Mouse (Mus musculus) granulocyte monocyte progenitor cell, adult 5-6 weeks (primary cell): ENCODE data around the gene Slc17a5. TPM values are rescaled to one million over a fixed set of nuclear protein-coding genes. Genes with fewer than 3 reads are reported as not detected.
A peak's percentile ranks its signal among the peaks of the same experiment; 100 is the strongest.
"Not testable (repeated sequence)": the region's sequence is repeated elsewhere in the genome, so short reads cannot be mapped to it uniquely, and the experiment has no call there.

Source experiments
- ATAC-seq: replicated peaks from 2 replicates; pipeline ENCODE4 v1.8.0; 2016; ENCODE audit warnings: mild to moderate bottlenecking, moderate TSS enrichment, inconsistent platforms; ENCODE audit not compliant: poor library complexity, severe bottlenecking
- total RNA-seq, 2 experiments: library from RNA; stranded (forward) in 1 of 2; stranded (reverse) in 1 of 2; fragments of 200-712, 200-1000 nt in 1 of 2; fragments of >200 nt in 1 of 2; fragmentation: Nextera tagmentation in 1 of 2; gene quantifications; 2 replicates each; pipeline ENCODE4 v1.2.3; 2014 to 2017

Gene Slc17a5
- total RNA-seq, 2 experiments from 2014 or later, result 5.5 to 8.9 TPM

DNA sequence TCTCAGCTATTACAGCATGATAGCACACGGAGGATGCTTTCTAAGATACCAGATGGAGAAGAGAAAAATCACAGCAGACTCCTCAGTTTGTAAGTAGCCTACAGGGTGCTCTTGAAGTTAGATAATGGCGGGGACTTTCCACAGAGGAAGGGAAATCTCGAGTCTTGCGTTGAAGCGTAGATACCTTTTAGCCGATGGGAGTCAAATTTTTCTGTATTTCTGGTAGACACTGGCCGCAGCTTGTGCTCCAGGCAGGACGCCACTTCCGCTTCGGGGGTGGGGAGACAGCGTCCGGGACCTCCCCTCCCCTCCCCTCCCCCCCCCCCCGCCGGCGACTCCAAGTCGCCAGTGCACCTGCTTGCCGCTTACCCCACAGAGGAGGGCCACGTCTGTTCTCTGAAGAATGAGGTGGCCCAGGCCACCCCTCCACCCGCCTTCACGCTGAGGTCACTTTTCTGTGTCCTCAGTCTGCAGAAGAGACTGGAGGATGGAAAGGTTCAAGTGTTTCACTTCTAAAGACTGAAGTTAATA is 98.9 kb downstream of the Slc17a5 start, which contains the start of gene Eef1a1:
TSS of gene Eef1a1 (minus strand) at position 262 of the 531 bp plus-strand sequence.
- ATAC-seq, result peak; percentile 86

DNA sequence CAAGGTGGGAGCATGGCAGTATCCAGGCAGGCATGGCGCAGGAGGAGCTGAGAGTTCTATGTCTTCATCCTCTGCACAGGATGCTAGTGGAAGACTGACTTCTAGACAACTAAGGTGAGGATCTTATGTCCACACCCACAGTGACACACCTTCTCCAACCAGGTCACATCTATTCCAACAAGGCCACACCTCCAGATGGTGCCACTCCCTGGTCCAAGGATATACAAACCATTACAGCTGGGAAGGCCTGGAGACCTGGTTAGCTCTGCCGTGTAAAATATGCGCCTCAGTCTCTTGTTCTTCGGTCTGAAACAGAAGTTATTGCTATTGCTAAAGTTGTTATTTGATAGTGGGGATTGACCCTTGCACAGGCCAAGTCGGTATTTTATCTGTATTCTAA is 99.8 kb downstream of the Slc17a5 start:
- ATAC-seq, result not testable (repeated sequence)

Other genes starting within 250 kb of the Slc17a5 start
- not detected in 2 replicates for gene Gsta2, start 232.3 kb downstream of the Slc17a5 start, total RNA-seq (2014; fragmentation: Nextera tagmentation)
- gene Gsta2, start 232.3 kb downstream of the Slc17a5 start, total RNA-seq (2017), result not detected in 2 replicates
- gene Dppa5a, start 219.9 kb downstream of the Slc17a5 start, total RNA-seq (2014; fragmentation: Nextera tagmentation), result not detected in 2 replicates
- gene Dppa5a, start 219.9 kb downstream of the Slc17a5 start, total RNA-seq (2017), result not detected in 2 replicates
- gene Ooep, start 209.3 kb downstream of the Slc17a5 start, total RNA-seq (2014; fragmentation: Nextera tagmentation), result not detected in 2 replicates
- gene Ooep, start 209.3 kb downstream of the Slc17a5 start, total RNA-seq (2017), result not detected in 2 replicates
- 0.28 TPM in 1 of 2 replicates, not detected in the other for gene Ddx43, start 192.3 kb downstream of the Slc17a5 start, total RNA-seq (2014; fragmentation: Nextera tagmentation)
- 0.04 TPM in 1 of 2 replicates, not detected in the other for gene Ddx43, start 192.3 kb downstream of the Slc17a5 start, total RNA-seq (2017)
- gene Cgas, start 144.8 kb downstream of the Slc17a5 start, total RNA-seq (2014; fragmentation: Nextera tagmentation), result 23.1 and 24.9 TPM in 2 replicates
- gene Cgas, start 144.8 kb downstream of the Slc17a5 start, total RNA-seq (2017), result 20.1 and 23.2 TPM in 2 replicates
- gene Mto1, start 139.8 kb downstream of the Slc17a5 start, total RNA-seq (2014; fragmentation: Nextera tagmentation), result 27.8 and 43.2 TPM in 2 replicates
- gene Mto1, start 139.8 kb downstream of the Slc17a5 start, total RNA-seq (2017), result 30.2 and 31.5 TPM in 2 replicates
- gene Gm17324, start 139.3 kb downstream of the Slc17a5 start, total RNA-seq (2014; fragmentation: Nextera tagmentation), result not detected in 2 replicates
- gene Gm17324, start 139.3 kb downstream of the Slc17a5 start, total RNA-seq (2017), result 0.46 TPM in 1 of 2 replicates, not detected in the other
- 11,615 and 12,636 TPM in 2 replicates for gene Eef1a1, start 98.9 kb downstream of the Slc17a5 start, total RNA-seq (2014; fragmentation: Nextera tagmentation)
- 9,337 and 10,965 TPM in 2 replicates for gene Eef1a1, start 98.9 kb downstream of the Slc17a5 start, total RNA-seq (2017)
- not detected in 2 replicates for gene Cd109, start 27.5 kb upstream of the Slc17a5 start, total RNA-seq (2014; fragmentation: Nextera tagmentation)
- not detected in 2 replicates for gene Cd109, start 27.5 kb upstream of the Slc17a5 start, total RNA-seq (2017)